10 mouse cellular contexts compared by ENCODE assay signal in genomic region chr13:81232839-81233238, GRCm38 (mm10).
DNase-seq lines count a peak whose midpoint lies in the region; ATAC-seq and TF ChIP-seq lines count a peak whose summit lies in the region.
"Had no signal": no experiment of that assay in that cellular context is flagged by ENCODE, and none has a peak within 500 bp of the region (broad histone marks: within the 10 kb centered on the region; RNA-seq: fewer than 3 reads in every experiment).

No protein-coding gene starts in this region.

- no peak overlapping the region for H3ac ChIP-seq in myocyte (ENCODE audit: control insufficient read depth, insufficient read length)

- no peak for TF ChIP-seq POLR2A in liver, adult 2 months (IDR thresholded peaks at IDR 0.05; ENCODE audit: extremely low read depth, insufficient read depth, low read length)
- TF ChIP-seq POLR2A in myocyte (IDR thresholded peaks at IDR 0.05; ENCODE audit: insufficient read length, low read depth), result no peak

- no peak for TF ChIP-seq CTCF in liver, adult 2 months (IDR thresholded peaks at IDR 0.05; ENCODE audit: low read depth, low read length)

- H3K4me3 ChIP-seq in liver, adult 2 months (ENCODE audit: insufficient read depth, low read depth, low read length), result no peak overlapping the region
- no peak overlapping the region for H3K4me3 ChIP-seq in kidney, embryonic 15.5 days (replicated peaks)
- H3K4me3 ChIP-seq in myocyte, result no peak overlapping the region
- H3K4me3 ChIP-seq: midbrain, embryonic 15.5 days had no signal

- H3K4me1 ChIP-seq in liver, adult 2 months (ENCODE audit: control insufficient read depth, insufficient read depth, low read length), result no peaks in the 10 kb centered on the region
- peaks cover 10% of the 10 kb centered on the region; the same call in 1 of the 2 replicates for H3K4me1 ChIP-seq in kidney, embryonic 15.5 days
- H3K4me1 ChIP-seq: midbrain, embryonic 15.5 days had no signal

- no peaks in the 10 kb centered on the region for H3K36me3 ChIP-seq in liver, adult 2 months (ENCODE audit: control insufficient read depth, insufficient read depth, low read length)
- H3K36me3 ChIP-seq in kidney, embryonic 15.5 days, result no peaks in the 10 kb centered on the region
- H3K36me3 ChIP-seq in myocyte (ENCODE audit: control insufficient read depth, insufficient read depth), result no peaks in the 10 kb centered on the region
- H3K36me3 ChIP-seq: midbrain, embryonic 15.5 days had no signal

- peak; percentile 60 for DNase-seq in liver, adult 2 months (ENCODE audit: extremely low read depth, low read depth, low spot score)
- DNase-seq in liver, result no peak
- peak; percentile 76 for DNase-seq in adrenal gland, postnatal 10 days
- DNase-seq in thymus, postnatal 14 days, result no peak
- DNase-seq in retina, postnatal 1 day, result no peak
- DNase-seq in heart, postnatal 14 days, result no peak
- DNase-seq: heart, postnatal 36 days had no signal

- no peaks in the 10 kb centered on the region for H3K79me2 ChIP-seq in liver, adult 2 months (ENCODE audit: control insufficient read depth, insufficient read depth, low read length)
- H3K79me2 ChIP-seq in myocyte (ENCODE audit: control insufficient read depth, insufficient read depth), result no peaks in the 10 kb centered on the region

- no peak overlapping the region for H3K4me2 ChIP-seq in kidney, embryonic 15.5 days
- H3K4me2 ChIP-seq in myocyte (ENCODE audit: low read depth), result no peak overlapping the region
- H3K4me2 ChIP-seq: midbrain, embryonic 15.5 days had no signal

- no peaks in the 10 kb centered on the region for H3K27me3 ChIP-seq in liver, adult 2 months (ENCODE audit: control insufficient read depth, insufficient read depth, low read length)
- H3K27me3 ChIP-seq in kidney, embryonic 15.5 days, result no peaks in the 10 kb centered on the region
- no peaks in the 10 kb centered on the region for H3K27me3 ChIP-seq in myocyte (ENCODE audit: control insufficient read depth, insufficient read depth, insufficient read length)
- H3K27me3 ChIP-seq: midbrain, embryonic 15.5 days had no signal

- intact Hi-C loops in heart, postnatal 14 days (cut with DNase I), result no loop called here

- H3K27ac ChIP-seq in liver, adult 2 months (replicated peaks; ENCODE audit: insufficient read depth, low read depth, low read length), result no peak overlapping the region
- H3K27ac ChIP-seq in kidney, embryonic 15.5 days, result peak overlapping the region; percentile 2; the same call in 1 of the 2 replicates
- H3K27ac ChIP-seq: midbrain, embryonic 15.5 days had no signal

- ATAC-seq in kidney, embryonic 15.5 days (replicated peaks; ENCODE audit: low FRiP score), result peak; percentile 88
- ATAC-seq: midbrain, embryonic 15.5 days had no signal

- H3K9ac ChIP-seq in liver, adult 2 months (ENCODE audit: low read depth, low read length), result no peak overlapping the region
- H3K9ac ChIP-seq in kidney, embryonic 15.5 days, result no peak overlapping the region
- H3K9ac ChIP-seq: midbrain, embryonic 15.5 days had no signal

- no peaks in the 10 kb centered on the region for H3K9me3 ChIP-seq in kidney, embryonic 15.5 days (replicated peaks)
- H3K9me3 ChIP-seq: midbrain, embryonic 15.5 days had no signal

TF ChIP-seq in myocyte, 11 proteins besides CTCF, POLR2A, EP300 and RAD21:
- no peak for TF ChIP-seq SRF (IDR thresholded peaks at IDR 0.05; ENCODE audit: control insufficient read depth, insufficient read length, low read depth)
- no peak for TF ChIP-seq USF1 (IDR thresholded peaks at IDR 0.05; ENCODE audit: low read depth)
- 0 out of 2 replicates have a peak, but pooled peaks have one; percentile 6 for TF ChIP-seq CEBPB (IDR thresholded peaks at IDR 0.05; ENCODE audit: insufficient read depth, poor library complexity, severe bottlenecking)

Comparison
In these comparisons a context has a peak if more than half of its experiments do, and no peak if none do; other contexts are left out.
1. DNase-seq: peak in liver, adult 2 months (single experiment) and adrenal gland, postnatal 10 days (single experiment); none in liver (single experiment), thymus, postnatal 14 days (single experiment), retina, postnatal 1 day (single experiment) and heart, postnatal 14 days (0 of 2).